Mouse (Mus musculus) CH12.LX (cell line): ENCODE measurements around the gene Slc1a7. TPM values are rescaled to one million over a fixed set of nuclear protein-coding genes. Genes with fewer than 3 reads are reported as not detected.

Source experiments
- DNase-seq: peaks from one replicate; pipeline ENCODE4 v3.0.0-alpha.2; 2013; ENCODE audit errors: extremely low read depth
- H3K27ac ChIP-seq: 2 replicates; pipeline ENCODE4 v1.5.1; 2012; ENCODE audit warnings: low read depth, mild to moderate bottlenecking, control low read depth, moderate library complexity; ENCODE audit not compliant: insufficient read depth
- H3K27me3 ChIP-seq: replicated peaks from 2 replicates; pipeline ENCODE3; 2012; ENCODE audit warnings: inconsistent platforms
- H3K36me3 ChIP-seq, 2 experiments: replicated peaks in 1 of 2; 2 replicates each; pipeline versions ENCODE3 to v1.6.1; 2012; ENCODE audit warnings: inconsistent platforms in 1 of 2, low read length in 1 of 2, mild to moderate bottlenecking in 1 of 2, mixed read lengths in 1 of 2, moderate library complexity in 1 of 2; ENCODE audit not compliant: control insufficient read depth in 1 of 2, insufficient read depth in 1 of 2
- H3K4me1 ChIP-seq, 2 experiments: 2 replicates each; pipeline ENCODE4 v1.6.1; 2012; ENCODE audit warnings: inconsistent platforms in 1 of 2, moderate library complexity in 1 of 2; ENCODE audit not compliant: insufficient read depth in 2 of 2, control insufficient read depth in 1 of 2
- H3K4me2 ChIP-seq: 2 replicates; pipeline ENCODE4 v1.6.1; 2012; ENCODE audit warnings: low read depth, mild to moderate bottlenecking, control low read depth; ENCODE audit not compliant: poor library complexity, insufficient read depth, severe bottlenecking
- H3K4me3 ChIP-seq, 3 experiments: fragments of 150-350 bp in 1 of 3; sonication (generic) in 1 of 3; replicated peaks in 1 of 3; 2 replicates each; pipeline versions ENCODE3 to v1.5.1; 2011 to 2012; ENCODE audit warnings: low read depth in 2 of 3, low read length in 2 of 3, mild to moderate bottlenecking in 2 of 3, moderate library complexity in 2 of 3, control low read depth in 1 of 3, improper control_type of control experiment in 1 of 3, inconsistent platforms in 1 of 3, mixed read lengths in 1 of 3; ENCODE audit not compliant: poor library complexity in 1 of 3
- H3K79me2 ChIP-seq: replicated peaks from 2 replicates; pipeline ENCODE4 v1.6.1; 2012; ENCODE audit warnings: mild to moderate bottlenecking, moderate library complexity; ENCODE audit not compliant: control insufficient read depth, poor library complexity, insufficient read depth, severe bottlenecking; ENCODE audit errors: extremely low read depth
- H3K9ac ChIP-seq: 2 replicates; pipeline ENCODE4 v1.6.1; 2012; ENCODE audit warnings: low read depth, mild to moderate bottlenecking, control low read depth, moderate library complexity; ENCODE audit not compliant: insufficient read depth
- H3K9me3 ChIP-seq: replicated peaks from 2 replicates; pipeline ENCODE3; 2012; ENCODE audit warnings: low read length, inconsistent platforms, mixed read lengths
- BHLHE40 ChIP-seq: IDR thresholded peaks from 2 replicates; pipeline ENCODE4 v1.6.1; 2011; ENCODE audit warnings: mild to moderate bottlenecking, low read depth, low read length, improper control_type of control experiment
- CHD1 ChIP-seq: IDR thresholded peaks from 2 replicates; pipeline ENCODE4 v1.6.1; 2012; ENCODE audit warnings: low read depth, low read length, improper control_type of control experiment, inconsistent platforms
- E2F4 ChIP-seq: IDR thresholded peaks from 2 replicates; pipeline ENCODE4 v1.6.1; 2011; ENCODE audit warnings: low read depth, low read length, improper control_type of control experiment; ENCODE audit not compliant: insufficient replicate concordance
- GABPA ChIP-seq: IDR thresholded peaks from 2 replicates; pipeline ENCODE4 v1.6.1; 2012; ENCODE audit warnings: low read depth, low read length, improper control_type of control experiment, inconsistent platforms; ENCODE audit not compliant: insufficient replicate concordance
- HCFC1 ChIP-seq: IDR thresholded peaks from 2 replicates; pipeline ENCODE4 v1.6.1; 2012; ENCODE audit warnings: low read depth, mild to moderate bottlenecking, inconsistent platforms, low read length, improper control_type of control experiment
- IRF4 ChIP-seq: IDR thresholded peaks from 2 replicates; pipeline ENCODE4 v1.6.1; 2014; ENCODE audit warnings: low read depth, mild to moderate bottlenecking, inconsistent platforms, low read length, improper control_type of control experiment
- KAT2A ChIP-seq: IDR thresholded peaks from 2 replicates; pipeline ENCODE4 v1.6.1; 2012; ENCODE audit warnings: low read length, improper control_type of control experiment, inconsistent platforms; ENCODE audit not compliant: insufficient replicate concordance
- MAFK ChIP-seq: IDR thresholded peaks from 2 replicates; pipeline ENCODE4 v1.6.1; 2011; ENCODE audit warnings: low read length, improper control_type of control experiment; ENCODE audit not compliant: insufficient replicate concordance
- MAX ChIP-seq: IDR thresholded peaks from 2 replicates; pipeline ENCODE4 v1.6.1; 2011; ENCODE audit warnings: low read length, improper control_type of control experiment
- MXI1 ChIP-seq: IDR thresholded peaks from 2 replicates; pipeline ENCODE4 v1.6.1; 2011; ENCODE audit warnings: mild to moderate bottlenecking, low read depth, low read length, improper control_type of control experiment
- NRF1 ChIP-seq: IDR thresholded peaks from 2 replicates; pipeline ENCODE4 v1.6.1; 2014; ENCODE audit warnings: low read depth, mild to moderate bottlenecking, inconsistent platforms, low read length, improper control_type of control experiment, moderate library complexity
- PAX5 ChIP-seq: IDR thresholded peaks from 2 replicates; pipeline ENCODE4 v1.6.1; 2012; ENCODE audit warnings: low read length, inconsistent platforms, mixed read lengths
- RAD21 ChIP-seq: IDR thresholded peaks from 2 replicates; pipeline ENCODE4 v1.6.1; 2011; ENCODE audit warnings: low read depth, mild to moderate bottlenecking, low read length, improper control_type of control experiment, moderate library complexity
- RCOR1 ChIP-seq: conservative IDR thresholded peaks from 2 replicates; pipeline ENCODE4 v1.6.1; 2012; ENCODE audit warnings: low read depth, mild to moderate bottlenecking, inconsistent platforms, low read length, improper control_type of control experiment
- USF2 ChIP-seq: conservative IDR thresholded peaks from 2 replicates; pipeline ENCODE4 v1.6.1; 2011; ENCODE audit warnings: low read depth, low read length, improper control_type of control experiment
- ZNF384 ChIP-seq: IDR thresholded peaks from 2 replicates; pipeline ENCODE4 v1.6.1; 2012; ENCODE audit warnings: low read depth, low read length, improper control_type of control experiment, inconsistent platforms
- dilution Hi-C: fragments of 300-500 bp; cut with MboI; formaldehyde crosslinking; loops from 2 replicates; pipeline ENCODE4 v1.14.3; 2020; ENCODE audit warnings: low sequenced_read_pairs; ENCODE audit not compliant: extremely low pct_unique_long_range_greater_than_20kb, extremely low pct_ligation_motif_present
- in situ Hi-C: fragments of 300-500 bp; cut with MboI; formaldehyde crosslinking; loops from 3 replicates; pipeline ENCODE4 v1.14.3; 2019; ENCODE audit warnings: low sequenced_read_pairs, low pct_ligation_motif_present, low pct_unique_long_range_greater_than_20kb, mixed read lengths
- polyA plus RNA-seq: library from polyadenylated mRNA; unstranded; fragments of >175 nt; gene quantifications from 2 replicates; pipeline ENCODE4 v1.2.1, GENCODE M21; 2012; ENCODE audit warnings: low read depth; ENCODE audit not compliant: insufficient read length
- total RNA-seq, 2 experiments: library from RNA; depleted of rRNA; stranded (reverse); fragments of 300-350 nt in 1 of 2; fragments of >200 nt in 1 of 2; gene quantifications; 2 replicates each; pipeline ENCODE4 v1.2.3; 2012 to 2014

The Slc1a7 gene
- total and polyA plus RNA-seq, 3 experiments, result not detected

GRCm38 (mm10) chr4:108025269-108025668, 57.1 kb downstream of the Slc1a7 start:
- Histone ChIP-seq H3K36me3 (no peaks in the 10 kb centered on the region), H3K79me2 (no peaks in the 10 kb centered on the region), H3K4me2 (no peak overlapping the region), H3K4me1 (no peaks in the 10 kb centered on the region), H3K4me3 (no peak overlapping the region), H3K27me3 (peaks cover 8% of the 10 kb centered on the region), H3K9me3 (no peaks in the 10 kb centered on the region), H3K9ac (no peak overlapping the region), H3K27ac (no peak overlapping the region)
- dilution Hi-C loops (no loop called here), in situ Hi-C loops (no loop called here)
- no peak for DNase-seq
- TF ChIP-seq MXI1, result no peak
- TF ChIP-seq GABPA, result no peak
- TF ChIP-seq PAX5, result no peak
- no peak for TF ChIP-seq NRF1
- no peak for TF ChIP-seq IRF4
- TF ChIP-seq MAFK, result no peak
- TF ChIP-seq MAX, result no peak

GRCm38 (mm10) chr4:108026193-108026592, 58.1 kb downstream of the Slc1a7 start:
- Histone ChIP-seq H3K9ac (no peak overlapping the region), H3K4me1 (peaks cover 0 to 4% of the 10 kb centered on the region in 2 experiments; a peak in 1 of 4 replicates), H3K27ac (no peak overlapping the region), H3K79me2 (no peaks in the 10 kb centered on the region), H3K9me3 (no peaks in the 10 kb centered on the region), H3K27me3 (peaks cover 8% of the 10 kb centered on the region), H3K4me2 (no peak overlapping the region), H3K4me3 (no peak overlapping the region), H3K36me3 (no peaks in the 10 kb centered on the region)
- TF ChIP-seq MAFK, result no peak
- no peak for TF ChIP-seq RAD21
- no peak for TF ChIP-seq RCOR1
- TF ChIP-seq HCFC1, result no peak
- no peak for TF ChIP-seq GABPA
- no peak for TF ChIP-seq KAT2A
- no peak for TF ChIP-seq NRF1
- no peak for TF ChIP-seq E2F4
- TF ChIP-seq ZNF384, result no peak
- TF ChIP-seq CHD1, result no peak
- no peak for TF ChIP-seq USF2
- TF ChIP-seq PAX5, result no peak
- no peak for TF ChIP-seq BHLHE40
- no peak for TF ChIP-seq MXI1
- in situ Hi-C loops (no loop called here), dilution Hi-C loops (no loop called here)
- DNase-seq, result no peak
